ENCODE assay signal across 10 mouse cellular contexts in genomic region chr2:74681594-74682531, GRCm38 (mm10). TPM values are rescaled to one million over a fixed set of nuclear protein-coding genes. Genes with fewer than 3 reads are reported as not detected.
A peak's percentile ranks its signal among the peaks of the same experiment; 100 is the strongest.
DNase-seq lines count a peak whose midpoint lies in the region; ATAC-seq and TF ChIP-seq lines count a peak whose summit lies in the region.
"Had no signal": no experiment of that assay in that cellular context is flagged by ENCODE, and none has a peak within 500 bp of the region (broad histone marks: within the 10 kb centered on the region; RNA-seq: fewer than 3 reads in every experiment).

No protein-coding gene starts in this region.

- 4% methylated on average over 55 of the region's 78 CpGs for WGBS in lung, postnatal 0 days
- under 1% methylated on average over 65 of the region's 78 CpGs for WGBS in forebrain, embryonic 13.5 days
- under 1% methylated on average over 78 of the region's 78 CpGs for WGBS in limb, embryonic 11.5 days
- under 1% methylated on average over 72 of the region's 78 CpGs for whole genome bisulfite sequencing in stomach, embryonic 15.5 days

- TF ChIP-seq CTCF in lung, postnatal 0 days (IDR thresholded peaks at IDR 0.05), result no peak

- H3K4me2 ChIP-seq in lung, postnatal 0 days (replicated peaks; ENCODE audit: low read depth, low read length), result peak overlapping the region; percentile 48
- peak overlapping the region; percentile 26 for H3K4me2 ChIP-seq in forebrain, embryonic 13.5 days
- H3K4me2 ChIP-seq in limb, embryonic 11.5 days (ENCODE audit: low read depth, severe bottlenecking), result peak overlapping the region; percentile 47
- peak overlapping the region; percentile 46 for H3K4me2 ChIP-seq in stomach, embryonic 15.5 days

- peak; percentile 21; the same call in 1 of the 2 replicates for ATAC-seq in lung, postnatal 0 days
- no peak for ATAC-seq in forebrain, embryonic 13.5 days
- ATAC-seq in limb, embryonic 11.5 days (ENCODE audit: insufficient number of reproducible peaks, low FRiP score, low TSS enrichment, low read depth), result peak; percentile 61
- ATAC-seq in stomach, embryonic 15.5 days (ENCODE audit: insufficient read depth, low FRiP score, low read depth), result no peak

- no peak overlapping the region for H3K27ac ChIP-seq in lung, postnatal 0 days (ENCODE audit: low read length)
- no peak overlapping the region for H3K27ac ChIP-seq in forebrain, embryonic 13.5 days
- H3K27ac ChIP-seq in limb, embryonic 11.5 days (replicated peaks; ENCODE audit: low read depth, low read length), result peak overlapping the region; percentile 95
- H3K27ac ChIP-seq in stomach, embryonic 15.5 days, result no peak overlapping the region

- H3K36me3 ChIP-seq in lung, postnatal 0 days (ENCODE audit: insufficient read depth, low read length), result no peaks in the 10 kb centered on the region
- H3K36me3 ChIP-seq in forebrain, embryonic 13.5 days (ENCODE audit: poor library complexity, severe bottlenecking), result no peaks in the 10 kb centered on the region
- no peaks in the 10 kb centered on the region for H3K36me3 ChIP-seq in limb, embryonic 11.5 days (ENCODE audit: control insufficient read depth, insufficient read depth, low read length)
- H3K36me3 ChIP-seq in stomach, embryonic 15.5 days, result no peaks in the 10 kb centered on the region

- peak overlapping the region; percentile 28; the same call in 1 of the 2 replicates for H3K4me3 ChIP-seq in lung, postnatal 0 days (ENCODE audit: low read depth, low read length)
- H3K4me3 ChIP-seq in forebrain, embryonic 13.5 days, result peak overlapping the region; percentile 21
- peak overlapping the region; percentile 77 for H3K4me3 ChIP-seq in limb, embryonic 11.5 days (ENCODE audit: low read depth, low read length)
- H3K4me3 ChIP-seq in stomach, embryonic 15.5 days (replicated peaks), result peak overlapping the region; percentile 24; the same call in 1 of the 2 replicates
- H3K4me3 ChIP-seq: erythroblast, embryonic 14.5 days had no signal

- DNase-seq in lung, postnatal 0 days (ENCODE audit: low spot score), result no peak
- DNase-seq in lung, adult 18-20 months, result no peak
- DNase-seq in limb, embryonic 11.5 days (ENCODE audit: low spot score), result peak; percentile 87
- no peak for DNase-seq in right cerebral cortex, postnatal 4 days
- no peak for DNase-seq in left cerebral cortex, adult 18-20 months (ENCODE audit: low spot score in 2 of 2)
- no peak for DNase-seq in thymus, postnatal 36 days
- DNase-seq: lung, postnatal 10 days had no signal

- H3K9me3 ChIP-seq in lung, postnatal 0 days (ENCODE audit: low read length), result no peaks in the 10 kb centered on the region
- no peaks in the 10 kb centered on the region for H3K9me3 ChIP-seq in forebrain, embryonic 13.5 days (replicated peaks)
- H3K9me3 ChIP-seq in limb, embryonic 11.5 days (ENCODE audit: control insufficient read depth, low read length), result no peaks in the 10 kb centered on the region
- no peaks in the 10 kb centered on the region for H3K9me3 ChIP-seq in stomach, embryonic 15.5 days

- H3K4me1 ChIP-seq in lung, postnatal 0 days (ENCODE audit: insufficient read depth, low read depth, low read length), result peaks cover 5% of the 10 kb centered on the region; the same call in 1 of the 2 replicates
- H3K4me1 ChIP-seq in forebrain, embryonic 13.5 days, result peaks cover 13% of the 10 kb centered on the region
- peaks cover 18% of the 10 kb centered on the region for H3K4me1 ChIP-seq in limb, embryonic 11.5 days (ENCODE audit: control insufficient read depth, insufficient read depth, low read length)
- H3K4me1 ChIP-seq in stomach, embryonic 15.5 days, result peaks cover 17% of the 10 kb centered on the region

- TF ChIP-seq EP300 in lung, postnatal 0 days (IDR thresholded peaks at IDR 0.05), result no peak

- peaks cover 88% of the 10 kb centered on the region for H3K27me3 ChIP-seq in lung, postnatal 0 days (replicated peaks; ENCODE audit: insufficient read depth, low read length)
- peaks cover 99% of the 10 kb centered on the region for H3K27me3 ChIP-seq in forebrain, embryonic 13.5 days
- H3K27me3 ChIP-seq in limb, embryonic 11.5 days (ENCODE audit: control insufficient read depth, insufficient read depth, low read length), result peaks cover 16% of the 10 kb centered on the region
- H3K27me3 ChIP-seq in stomach, embryonic 15.5 days (replicated peaks), result peaks cover 94% of the 10 kb centered on the region

- no peak overlapping the region for H3K9ac ChIP-seq in lung, postnatal 0 days (replicated peaks; ENCODE audit: low read depth)
- H3K9ac ChIP-seq in forebrain, embryonic 13.5 days, result no peak overlapping the region
- H3K9ac ChIP-seq in limb, embryonic 11.5 days (ENCODE audit: low read length), result peak overlapping the region; percentile 97
- no peak overlapping the region for H3K9ac ChIP-seq in stomach, embryonic 15.5 days

RNA-seq across cellular contexts. Expression of gene Hoxd11, which starts 2.5 kb away (rescaled TPM):
- polyA plus RNA-seq in lung, postnatal 0 days (2015; fragmentation: Nextera tagmentation; extraction: Ambion mirVana), result not detected in 2 replicates
- polyA plus RNA-seq in forebrain, embryonic 13.5 days (2015; fragmentation: Nextera tagmentation; extraction: Ambion mirVana), result not detected in 2 replicates
- 59.6 and 64.4 TPM in 2 replicates for polyA plus RNA-seq in limb, embryonic 11.5 days (2014; fragmentation: Nextera tagmentation; extraction: Ambion mirVana)
- polyA plus RNA-seq in stomach, embryonic 15.5 days (2015; fragmentation: Nextera tagmentation; extraction: Ambion mirVana), result 0.90 TPM in 1 of 2 replicates, not detected in the other
- not detected for total RNA-seq in left cerebral cortex, adult 18-20 months (2021)
- polyA plus RNA-seq: erythroblast, embryonic 14.5 days had no signal

RNA-seq across cellular contexts. Expression of gene Hoxd12, which starts 7.0 kb away (rescaled TPM):
- not detected in 2 replicates for polyA plus RNA-seq in lung, postnatal 0 days (2015; fragmentation: Nextera tagmentation; extraction: Ambion mirVana)
- polyA plus RNA-seq in forebrain, embryonic 13.5 days (2015; fragmentation: Nextera tagmentation; extraction: Ambion mirVana), result not detected in 2 replicates
- polyA plus RNA-seq in limb, embryonic 11.5 days (2014; fragmentation: Nextera tagmentation; extraction: Ambion mirVana), result 80.7 and 82.2 TPM in 2 replicates
- 0.18 TPM in 1 of 2 replicates, not detected in the other for polyA plus RNA-seq in stomach, embryonic 15.5 days (2015; fragmentation: Nextera tagmentation; extraction: Ambion mirVana)
- total RNA-seq in left cerebral cortex, adult 18-20 months (2021), result not detected
- polyA plus RNA-seq: erythroblast, embryonic 14.5 days had no signal

RNA-seq across cellular contexts. Expression of gene Hoxd10, which starts 9.9 kb away (rescaled TPM):
- 0.20 TPM in 1 of 2 replicates, not detected in the other for polyA plus RNA-seq in lung, postnatal 0 days (2015; fragmentation: Nextera tagmentation; extraction: Ambion mirVana)
- polyA plus RNA-seq in forebrain, embryonic 13.5 days (2015; fragmentation: Nextera tagmentation; extraction: Ambion mirVana), result not detected in 2 replicates
- polyA plus RNA-seq in limb, embryonic 11.5 days (2014; fragmentation: Nextera tagmentation; extraction: Ambion mirVana), result 52.0 and 55.0 TPM in 2 replicates
- 0.09 and 2.4 TPM in 2 replicates for polyA plus RNA-seq in stomach, embryonic 15.5 days (2015; fragmentation: Nextera tagmentation; extraction: Ambion mirVana)
- total RNA-seq in left cerebral cortex, adult 18-20 months (2021), result not detected
- polyA plus RNA-seq: erythroblast, embryonic 14.5 days had no signal

RNA-seq across cellular contexts. Expression of gene Hoxd13, which starts 13.8 kb away (rescaled TPM):
- not detected in 2 replicates for polyA plus RNA-seq in lung, postnatal 0 days (2015; fragmentation: Nextera tagmentation; extraction: Ambion mirVana)
- polyA plus RNA-seq in forebrain, embryonic 13.5 days (2015; fragmentation: Nextera tagmentation; extraction: Ambion mirVana), result not detected in 2 replicates
- polyA plus RNA-seq in limb, embryonic 11.5 days (2014; fragmentation: Nextera tagmentation; extraction: Ambion mirVana), result 55.3 and 59.8 TPM in 2 replicates
- polyA plus RNA-seq in stomach, embryonic 15.5 days (2015; fragmentation: Nextera tagmentation; extraction: Ambion mirVana), result not detected in 2 replicates
- not detected for total RNA-seq in left cerebral cortex, adult 18-20 months (2021)
- polyA plus RNA-seq: erythroblast, embryonic 14.5 days had no signal

RNA-seq across cellular contexts. Expression of gene Hoxd9, which starts 15.7 kb away (rescaled TPM):
- 0.33 and 0.38 TPM in 2 replicates for polyA plus RNA-seq in lung, postnatal 0 days (2015; fragmentation: Nextera tagmentation; extraction: Ambion mirVana)
- not detected in 2 replicates for polyA plus RNA-seq in forebrain, embryonic 13.5 days (2015; fragmentation: Nextera tagmentation; extraction: Ambion mirVana)
- 17.1 and 24.1 TPM in 2 replicates for polyA plus RNA-seq in limb, embryonic 11.5 days (2014; fragmentation: Nextera tagmentation; extraction: Ambion mirVana)
- 0.61 and 1.3 TPM in 2 replicates for polyA plus RNA-seq in stomach, embryonic 15.5 days (2015; fragmentation: Nextera tagmentation; extraction: Ambion mirVana)
- not detected for total RNA-seq in left cerebral cortex, adult 18-20 months (2021)
- polyA plus RNA-seq: erythroblast, embryonic 14.5 days had no signal

Comparison
In these comparisons a context has a peak if more than half of its experiments do, and no peak if none do; other contexts are left out.
1. ATAC-seq: peak in lung, postnatal 0 days (single experiment) and limb, embryonic 11.5 days (single experiment); none in forebrain, embryonic 13.5 days (single experiment) and stomach, embryonic 15.5 days (single experiment).
2. H3K4me3 ChIP-seq: peak in every context shown above with its lines; median percentile 77 in limb, embryonic 11.5 days; 28 in lung, postnatal 0 days; 24 in stomach, embryonic 15.5 days; 21 in forebrain, embryonic 13.5 days.
3. RNA of gene Hoxd11, which starts 2.5 kb away (polyA plus RNA-seq): 59.6 to 64.4 TPM in limb, embryonic 11.5 days; 0.90 TPM in stomach, embryonic 15.5 days, not detected in lung, postnatal 0 days and not detected in forebrain, embryonic 13.5 days; every median in the first group is over 10 times any median in the second.
4. RNA of gene Hoxd12, which starts 7.0 kb away (polyA plus RNA-seq): 80.7 to 82.2 TPM in limb, embryonic 11.5 days; 0.18 TPM in stomach, embryonic 15.5 days, not detected in forebrain, embryonic 13.5 days and not detected in lung, postnatal 0 days; every median in the first group is over 10 times any median in the second.
5. RNA of gene Hoxd10, which starts 9.9 kb away (polyA plus RNA-seq): 52.0 to 55.0 TPM in limb, embryonic 11.5 days; 0.09 to 2.4 TPM in stomach, embryonic 15.5 days, 0.20 TPM in lung, postnatal 0 days and not detected in forebrain, embryonic 13.5 days; every median in the first group is over 10 times any median in the second.
6. Peak in every context shown above with its lines, with median percentiles within 50 percentile points of each other: H3K4me2 ChIP-seq.